Comparison of ENCODE assay signal across 7 mouse cellular contexts in the genomic region with DNA sequence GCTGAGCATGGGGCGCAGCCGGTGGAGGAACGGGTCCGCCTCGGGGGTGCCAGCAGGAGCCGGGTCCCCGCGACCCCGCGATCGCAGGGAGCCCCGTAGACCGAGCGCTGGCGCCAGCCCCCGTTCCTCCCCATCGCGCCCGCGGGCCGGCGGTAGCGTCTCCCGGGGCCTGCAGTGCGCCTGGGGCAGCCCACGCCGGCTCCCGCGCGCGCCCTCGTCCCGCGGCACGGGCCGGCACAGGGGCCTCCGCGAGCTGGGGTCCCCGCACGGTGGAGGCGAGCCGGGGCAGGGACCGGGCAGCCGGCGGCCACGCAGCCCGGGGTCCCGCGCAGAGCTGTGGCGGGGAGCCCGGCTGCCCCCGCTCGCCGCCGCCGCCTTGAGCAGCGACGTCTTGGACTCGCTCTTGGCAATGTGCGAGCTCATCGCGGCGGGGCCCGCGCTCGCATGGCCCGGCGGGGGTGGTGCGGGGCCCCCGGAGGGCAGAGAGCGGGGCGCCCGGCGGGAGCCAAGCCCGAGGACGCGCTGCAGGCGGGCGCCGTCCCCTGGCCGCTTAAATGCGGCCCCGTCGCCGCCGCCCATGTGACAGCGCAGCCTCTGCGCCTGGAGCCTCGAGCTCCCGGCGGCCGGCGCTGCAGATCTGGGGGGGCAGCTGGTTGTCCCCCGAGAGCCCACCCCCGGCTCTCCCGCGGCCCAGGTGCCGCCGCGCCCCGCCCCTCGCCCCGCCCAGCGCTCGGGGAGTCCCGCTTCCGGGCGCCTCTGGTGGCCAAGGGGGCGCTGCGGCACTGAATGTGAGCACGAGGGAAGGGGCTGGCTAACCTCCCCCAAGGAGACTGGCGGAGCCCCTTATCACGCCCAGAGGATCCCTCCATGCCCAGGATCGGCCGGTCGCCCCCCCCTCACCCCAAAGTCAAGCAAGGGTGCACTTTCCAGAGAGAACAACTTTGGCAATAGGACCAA. TPM values are rescaled to one million over a fixed set of nuclear protein-coding genes. Genes with fewer than 3 reads are reported as not detected.
DNase-seq lines count a peak whose midpoint lies in the region; ATAC-seq and TF ChIP-seq lines count a peak whose summit lies in the region.

A gene (minus strand): TSS at position 713 of the 957 bp plus-strand sequence.

- H3K27ac ChIP-seq in ES-E14 (ENCODE audit: insufficient read depth, low read depth, low read length, poor library complexity, severe bottlenecking), result no peak within 1 kb of the TSS
- no peak within 1 kb of the TSS for H3K27ac ChIP-seq in embryonic facial prominence, embryonic 12.5 days
- H3K27ac ChIP-seq in hindbrain, embryonic 16.5 days (ENCODE audit: low read depth, low read length), result peak within 1 kb of the TSS; percentile 61

- no peaks in the 10 kb centered on the region for H3K9me3 ChIP-seq in ES-E14 (ENCODE audit: control insufficient read depth, insufficient read depth, low read depth, low read length)
- no peaks in the 10 kb centered on the region for H3K9me3 ChIP-seq in embryonic facial prominence, embryonic 12.5 days
- no peaks in the 10 kb centered on the region for H3K9me3 ChIP-seq in hindbrain, embryonic 16.5 days (ENCODE audit: control insufficient read depth, low read length)

- peak within 1 kb of the TSS; percentile 68 to 84 for H3K4me3 ChIP-seq in ES-E14 (ENCODE audit: insufficient read depth in 1 of 2, low read depth in 1 of 2, low read length in 2 of 2, poor library complexity in 1 of 2, severe bottlenecking in 1 of 2)
- peak within 1 kb of the TSS; percentile 64 for H3K4me3 ChIP-seq in embryonic facial prominence, embryonic 12.5 days
- H3K4me3 ChIP-seq in hindbrain, embryonic 16.5 days (ENCODE audit: low read length), result peak within 1 kb of the TSS; percentile 66

- in situ Hi-C loops in ES-E14 (cut with MboI; ENCODE audit: low sequenced_read_pairs in 2 of 2, unreplicated experiment in 2 of 2), result no loop called here

- 1% methylated on average over 102 of the region's 116 CpGs for WGBS in embryonic facial prominence, embryonic 12.5 days
- WGBS in hindbrain, embryonic 16.5 days, result 0% methylated on average over 28 of the region's 116 CpGs

- DNase-seq in ES-E14 (ENCODE audit: low read depth, low spot score), result no peak
- DNase-seq in adrenal gland, adult 8-10 months, result no peak
- DNase-seq in left cerebral cortex, postnatal 36 days (ENCODE audit: low spot score in 2 of 2), result peak in 1 of 2 experiments; percentile 83
- peak; percentile 50 to 57 for DNase-seq in spleen, postnatal 36 days (ENCODE audit: low spot score in 2 of 2)

- H3K4me1 ChIP-seq in ES-E14 (ENCODE audit: control insufficient read depth in 2 of 2, insufficient read depth in 2 of 2, low read length in 2 of 2, poor library complexity in 1 of 2), result peaks cover 2 to 15% of the 10 kb centered on the region in 2 experiments; a peak in 2 of 4 replicates
- H3K4me1 ChIP-seq in embryonic facial prominence, embryonic 12.5 days, result peaks cover 28% of the 10 kb centered on the region
- peaks cover 28% of the 10 kb centered on the region for H3K4me1 ChIP-seq in hindbrain, embryonic 16.5 days (ENCODE audit: control insufficient read depth, insufficient read depth, low read depth, low read length)

- intact Hi-C loops in left cerebral cortex, postnatal 36 days (cut with DNase I), result loop anchor here (2.0 kb wide), 1 partner anchor 41 kb away; a partner anchor contains a TSS

- H3K36me3 ChIP-seq in ES-E14 (ENCODE audit: control insufficient read depth, insufficient read depth, low read length, poor library complexity, severe bottlenecking), result no peaks in the 10 kb centered on the region
- H3K36me3 ChIP-seq in embryonic facial prominence, embryonic 12.5 days, result no peaks in the 10 kb centered on the region
- no peaks in the 10 kb centered on the region for H3K36me3 ChIP-seq in hindbrain, embryonic 16.5 days (ENCODE audit: control insufficient read depth, insufficient read depth, low read length)

- peak; percentile 39; the same call in 1 of the 2 replicates for ATAC-seq in embryonic facial prominence, embryonic 12.5 days (ENCODE audit: insufficient number of reproducible peaks, insufficient read depth, low FRiP score, low TSS enrichment)
- peak; percentile 56 for ATAC-seq in hindbrain, embryonic 16.5 days
- ATAC-seq in megakaryocyte progenitor cell, adult 5-6 weeks (replicated peaks; ENCODE audit: poor library complexity), result peak; percentile 52; the same call in 1 of the 2 replicates

- H3K4me2 ChIP-seq in embryonic facial prominence, embryonic 12.5 days (replicated peaks), result peak within 1 kb of the TSS; percentile 100
- H3K4me2 ChIP-seq in hindbrain, embryonic 16.5 days (ENCODE audit: low read length), result peak within 1 kb of the TSS; percentile 99

- H3K27me3 ChIP-seq in embryonic facial prominence, embryonic 12.5 days, result peaks cover 69% of the 10 kb centered on the region
- H3K27me3 ChIP-seq in hindbrain, embryonic 16.5 days (replicated peaks; ENCODE audit: control insufficient read depth, insufficient read depth, low read length), result peaks cover 20% of the 10 kb centered on the region

- H3K9ac ChIP-seq in ES-E14 (ENCODE audit: insufficient read depth, low read depth, low read length, poor library complexity, severe bottlenecking), result peak within 1 kb of the TSS; percentile 38
- H3K9ac ChIP-seq in embryonic facial prominence, embryonic 12.5 days, result peak within 1 kb of the TSS; percentile 62
- H3K9ac ChIP-seq in hindbrain, embryonic 16.5 days (ENCODE audit: low read depth, low read length), result peak within 1 kb of the TSS; percentile 81

TF ChIP-seq in ES-E14, 5 proteins besides CTCF, POLR2A, EP300 and RAD21:
- TF ChIP-seq HCFC1 (IDR thresholded peaks at IDR 0.05; ENCODE audit: borderline replicate concordance, insufficient read depth, low read length), result no peak
- no peak for TF ChIP-seq MAFK (IDR thresholded peaks at IDR 0.05; ENCODE audit: insufficient read depth, low read depth, low read length)
- no peak for TF ChIP-seq ZNF384 (IDR thresholded peaks at IDR 0.05; ENCODE audit: low read depth, low read length)
- no peak for TF ChIP-seq CHD2 (IDR thresholded peaks at IDR 0.05; ENCODE audit: low read depth, low read length)
- TF ChIP-seq ZC3H11A (IDR thresholded peaks at IDR 0.05; ENCODE audit: borderline replicate concordance, low read depth, low read length), result no peak
TF ChIP-seq in ES-E14: peak in this region for 0.

RNA-seq across cellular contexts. Expression of the gene that starts here (rescaled TPM):
- total RNA-seq in ES-E14 (2012; rRNA removed), result 14.9 and 25.2 TPM in 2 replicates
- total RNA-seq in adrenal gland, adult 8-10 months (2022), result 10 to 100 TPM; 11.8 to 59.6 (median 41.5) TPM
- 2.6 and 4.7 TPM in 2 replicates for polyA plus RNA-seq in embryonic facial prominence, embryonic 12.5 days (2016; fragmentation: Nextera tagmentation; extraction: Ambion mirVana)
- 6.5 and 11.6 TPM in 2 replicates for polyA plus RNA-seq in hindbrain, embryonic 16.5 days (2015; fragmentation: Nextera tagmentation; extraction: Ambion mirVana)
- 100 to 1,000 TPM; 309 to 312 TPM for total RNA-seq in left cerebral cortex, postnatal 36 days (2021)
- total RNA-seq in megakaryocyte progenitor cell, adult 5-6 weeks (2015), result not detected in 2 replicates
- total RNA-seq in megakaryocyte progenitor cell, adult 5-6 weeks (2017), result not detected in 2 replicates

Comparison
In these comparisons a context has a peak if more than half of its experiments do, and no peak if none do; other contexts are left out.
1. RNA of the gene that starts here (total RNA-seq): 309 to 312 TPM in left cerebral cortex, postnatal 36 days, 11.8 to 59.6 TPM in adrenal gland, adult 8-10 months and 14.9 to 25.2 TPM in ES-E14; not detected in megakaryocyte progenitor cell, adult 5-6 weeks; every median in the first group is over 10 times any median in the second.
2. RNA of the gene that starts here (total RNA-seq): 309 to 312 TPM in left cerebral cortex, postnatal 36 days; 11.8 to 59.6 TPM in adrenal gland, adult 8-10 months and 14.9 to 25.2 TPM in ES-E14; every median in the first group is over 4 times any median in the second.
3. Peak in ATAC-seq in megakaryocyte progenitor cell, adult 5-6 weeks; RNA of the gene not detected or under 1 TPM.
4. DNase-seq: peak in spleen, postnatal 36 days (2 of 2); none in ES-E14 (single experiment) and adrenal gland, adult 8-10 months (single experiment).
5. Peak in every context shown above with its lines, with median percentiles within 50 percentile points of each other: H3K4me3 ChIP-seq, H3K9ac ChIP-seq and ATAC-seq.